Mouse (Mus musculus) ES-CJ7 (cell line): Measurements from ENCODE around the gene Pigb.

Experiments used
- DNase-seq: peaks from one replicate; pipeline ENCODE4 v3.0.0; 2011; ENCODE audit warnings: low read depth, low spot score

Gene Pigb

GRCm38 (mm10) chr9:72992576-72992975, 47.6 kb downstream of the Pigb start:
- DNase-seq, result no peak

- no peak for DNase-seq
Observed at GRCm38 (mm10) chr9:72991420-72991819, 48.8 kb downstream of the Pigb start.

GRCm38 (mm10) chr9:72988706-72989105, 51.5 kb downstream of the Pigb start:
- no peak for DNase-seq

- no peak for DNase-seq
Observed at GRCm38 (mm10) chr9:72987703-72988102, 52.5 kb downstream of the Pigb start.

DNA sequence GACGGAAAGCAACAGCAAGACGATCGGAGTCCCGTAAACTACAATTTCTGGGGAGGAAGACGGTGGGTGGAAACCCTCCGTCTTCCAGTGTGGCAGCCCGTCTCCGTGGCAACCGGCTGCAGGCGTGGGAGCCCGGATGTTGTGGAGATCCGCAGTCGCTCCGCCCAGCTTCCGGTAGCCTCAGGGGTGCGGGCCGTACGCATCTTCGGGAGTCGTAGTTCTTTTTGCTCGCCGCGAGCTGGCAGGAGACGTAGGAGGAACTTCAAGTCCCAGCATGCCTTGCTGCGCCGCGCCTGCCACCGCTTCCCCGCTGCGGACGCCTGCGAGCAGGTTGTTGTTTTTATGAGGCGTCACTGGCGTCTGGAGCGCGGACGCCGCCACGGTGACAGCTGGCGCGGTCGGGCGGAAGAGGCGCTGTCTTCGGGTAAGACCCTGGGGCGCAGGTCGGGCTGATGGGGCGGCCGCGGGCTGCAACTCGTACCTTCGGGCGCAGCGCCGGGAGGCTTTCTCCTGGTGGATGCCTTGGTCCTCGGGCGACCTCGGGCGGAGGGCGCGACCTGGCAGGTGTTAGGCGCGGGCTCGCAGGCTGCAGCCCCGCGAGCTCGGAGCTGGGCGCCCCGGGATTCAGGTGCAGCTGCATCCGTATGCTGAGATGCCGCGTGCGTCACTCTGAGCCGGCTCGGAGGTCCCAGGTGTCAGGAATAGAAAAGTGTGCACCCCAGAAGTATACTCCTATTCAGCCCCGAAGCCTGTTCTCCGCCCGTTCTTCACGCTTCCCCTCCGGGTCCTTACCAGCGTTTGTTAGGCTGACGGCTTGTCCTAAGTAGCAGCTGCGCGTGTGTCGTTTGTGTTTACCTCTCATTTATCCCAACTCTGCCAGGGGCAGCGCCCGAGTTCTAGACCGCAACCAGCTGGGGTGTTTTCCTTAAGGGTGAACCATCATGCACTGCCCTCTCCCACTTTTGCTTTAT, 54.6 kb downstream of the Pigb start, which contains the start of the genes Ccpg1os and Ccpg1:
TSS of gene Ccpg1os (minus strand) at position 133 of the 971 bp plus-strand sequence.
TSS of gene Ccpg1 (plus strand) at position 180 of the 971 bp plus-strand sequence.
- peak; percentile 99 for DNase-seq

DNA sequence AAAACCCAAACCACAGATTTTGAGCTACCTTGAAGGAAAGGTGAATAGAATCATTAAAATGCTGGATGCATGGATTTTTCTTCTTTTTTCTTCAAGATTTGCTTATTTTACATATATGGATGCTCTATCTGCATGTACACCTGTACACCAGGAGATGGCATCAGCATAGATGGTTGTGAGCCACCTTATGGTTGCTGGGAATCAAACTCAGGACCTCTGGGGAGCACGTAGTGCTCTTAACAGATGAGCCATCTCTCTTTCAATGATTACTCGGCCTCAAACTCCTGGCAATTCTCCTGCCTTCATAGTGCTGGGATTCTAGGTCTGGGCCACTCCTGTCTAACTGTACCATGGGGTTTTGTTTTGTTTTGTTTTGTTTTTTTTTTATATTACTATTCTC, 57.1 kb downstream of the Pigb start:
- no peak for DNase-seq

DNA sequence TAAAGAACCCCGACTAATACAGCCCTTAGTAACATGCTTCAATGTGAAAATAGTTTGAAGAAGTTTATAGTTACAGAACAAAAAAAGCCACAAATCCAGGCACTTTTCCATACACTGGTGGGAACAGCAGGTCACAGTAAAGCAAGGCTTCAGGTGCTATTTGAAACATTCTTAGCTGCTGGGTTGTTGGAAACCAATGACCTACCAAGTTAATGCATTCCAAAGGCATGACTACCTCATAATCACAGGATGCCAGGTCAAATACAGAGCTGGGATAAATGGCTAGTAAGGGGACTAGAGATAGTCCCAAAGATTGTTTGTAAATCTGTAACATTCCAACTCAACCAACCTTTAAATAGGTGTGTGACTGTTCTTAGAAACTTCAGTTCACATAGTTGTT, 64.9 kb downstream of the Pigb start:
- no peak for DNase-seq

- DNase-seq, result no peak
Observed at GRCm38 (mm10) chr9:72974734-72975133, 65.4 kb downstream of the Pigb start.

DNA sequence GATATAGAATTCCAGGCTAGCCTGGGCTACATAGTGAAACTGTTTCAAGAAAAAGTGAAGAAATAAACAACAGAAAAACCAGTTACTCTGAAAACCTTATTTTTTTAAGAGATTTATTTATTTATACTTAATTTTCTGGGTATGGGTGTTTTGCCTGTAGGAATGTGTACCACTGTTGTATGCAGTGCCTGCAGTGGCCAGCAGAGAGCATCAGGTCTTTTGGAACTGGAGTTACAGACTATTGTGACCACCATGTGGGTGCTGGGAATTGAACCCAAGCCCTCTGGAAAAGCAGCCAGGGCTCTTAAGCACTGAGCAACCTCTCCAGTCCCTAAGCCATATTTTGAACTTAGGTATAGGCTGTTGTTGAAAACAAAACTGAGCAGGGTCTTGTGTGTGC, 67.2 kb downstream of the Pigb start:
- DNase-seq, result peak; percentile 43

GRCm38 (mm10) chr9:72972435-72972834, 67.7 kb downstream of the Pigb start:
- no peak for DNase-seq

- peak; percentile 91 for DNase-seq
Observed at GRCm38 (mm10) chr9:72969874-72970273, 70.3 kb downstream of the Pigb start.

DNA sequence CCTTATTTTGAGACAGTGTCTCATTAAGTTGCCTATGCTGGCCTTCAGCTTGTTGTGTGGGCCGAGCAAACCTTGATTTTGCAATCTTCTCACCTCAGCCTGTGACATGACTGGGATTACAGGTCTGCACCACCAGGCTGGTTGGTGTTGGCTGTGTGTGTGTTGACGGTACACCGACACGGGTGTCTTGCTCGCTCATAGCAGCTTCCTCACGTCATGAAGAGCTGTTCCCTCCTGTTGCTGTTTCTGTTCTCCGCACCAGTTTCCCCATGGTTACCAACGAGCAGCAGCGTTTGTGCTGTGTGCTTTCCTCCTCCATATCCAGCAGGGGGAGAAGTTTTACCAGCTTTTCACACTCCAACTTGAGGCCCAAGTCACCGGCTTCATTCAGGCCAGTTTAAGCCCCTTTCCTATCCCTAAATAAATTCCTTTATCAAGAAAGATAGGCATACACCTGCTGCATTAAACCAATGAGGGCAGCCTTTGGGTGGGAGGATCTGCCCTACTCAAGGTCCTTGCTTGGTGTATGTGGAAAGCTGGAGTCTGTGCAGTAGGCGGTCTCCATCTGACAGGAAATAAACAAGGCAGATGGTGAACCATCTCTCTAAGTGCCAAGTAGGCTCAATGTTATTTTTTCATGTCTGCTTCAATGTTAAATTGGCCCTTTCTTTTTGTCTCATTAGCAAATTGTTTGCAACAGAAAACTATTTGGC, 71.7 kb downstream of the Pigb start:
- peak; percentile 81 for DNase-seq

GRCm38 (mm10) chr9:72961959-72962358, 78.2 kb downstream of the Pigb start:
- DNase-seq, result peak; percentile 42

DNA sequence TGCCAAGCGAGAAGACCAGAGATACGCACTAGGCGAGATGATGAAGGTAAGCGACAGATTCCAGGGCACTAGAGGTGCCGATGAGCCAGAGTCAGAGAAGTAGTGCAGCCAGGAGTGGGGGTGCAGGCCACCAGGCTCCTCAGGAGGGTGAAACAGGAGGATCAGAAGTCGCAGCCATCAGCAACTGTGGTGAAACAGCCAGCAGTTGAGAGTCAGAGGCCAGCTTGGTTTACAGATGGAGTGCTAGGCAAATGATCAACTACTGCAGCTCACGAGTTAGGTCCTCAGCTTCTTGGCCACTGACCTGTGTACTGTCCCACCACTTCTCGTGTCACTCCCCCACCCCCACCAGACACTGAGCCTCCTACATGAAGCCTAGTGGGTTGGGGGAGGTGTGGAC, 78.8 kb downstream of the Pigb start:
- DNase-seq, result no peak

GRCm38 (mm10) chr9:72958521-72959450, 81.4 kb downstream of the Pigb start, which contains the start of the genes Dyx1c1 and Gm44503:
TSS of gene Dyx1c1 (plus strand) at chr9:72958785.
TSS of gene Gm44503 (plus strand) at chr9:72958852.
- peak; percentile 86 for DNase-seq
